Mouse (Mus musculus): ENCODE measurements around the gene Gng12. TPM values are rescaled to one million over a fixed set of nuclear protein-coding genes. Genes with fewer than 3 reads are reported as not detected.
A peak's percentile ranks its signal among the peaks of the same experiment; 100 is the strongest.

Gng12 gene
- total and polyA plus RNA-seq, 2 experiments = 14.1 to 24.4 TPM

- Histone ChIP-seq H3K27ac (replicated peaks; ENCODE audit: insufficient read depth, low read depth, low read length) (no peak overlapping the region), H3K36me3 (ENCODE audit: control insufficient read depth, insufficient read depth, low read length) (no peaks in the 10 kb centered on the region), H3K27me3 (ENCODE audit: control insufficient read depth, insufficient read depth, low read length) (no peaks in the 10 kb centered on the region), H3K9ac (ENCODE audit: low read depth, low read length) (no peak overlapping the region), H3K79me2 (ENCODE audit: control insufficient read depth, insufficient read depth, low read length) (peaks cover 8% of the 10 kb centered on the region; the same call in 1 of the 2 replicates), H3K4me1 (ENCODE audit: control insufficient read depth, insufficient read depth, low read length) (peaks cover 11% of the 10 kb centered on the region; the same call in 1 of the 2 replicates), H3K4me3 (ENCODE audit: insufficient read depth, low read depth, low read length) (no peak overlapping the region)
- TF ChIP-seq POLR2A (IDR thresholded peaks at IDR 0.05; ENCODE audit: extremely low read depth, insufficient read depth, low read length) (no peak), CTCF (IDR thresholded peaks at IDR 0.05; ENCODE audit: low read depth, low read length) (no peak)
- WGBS = 77% methylated on average over 5 of the region's 5 CpGs
- no peak for DNase-seq (ENCODE audit: extremely low read depth, low read depth, low spot score)
These were observed 55.7 kb downstream of the Gng12 start for GRCm38 (mm10) chr6:66951726-66952418.

- no peaks in the 10 kb centered on the region for H3K36me3 ChIP-seq (ENCODE audit: control insufficient read depth, insufficient read depth, low read length)
- peak overlapping the region; percentile 57 for H3K9ac ChIP-seq (ENCODE audit: low read depth, low read length)
- H3K27me3 ChIP-seq (ENCODE audit: control insufficient read depth, insufficient read depth, low read length) = no peaks in the 10 kb centered on the region
- TF ChIP-seq POLR2A (IDR thresholded peaks at IDR 0.05; ENCODE audit: extremely low read depth, insufficient read depth, low read length) (no peak), CTCF (IDR thresholded peaks at IDR 0.05; ENCODE audit: low read depth, low read length) (no peak)
- 20% methylated on average over 11 of the region's 11 CpGs for WGBS
- H3K79me2 ChIP-seq (ENCODE audit: control insufficient read depth, insufficient read depth, low read length) = no peaks in the 10 kb centered on the region; the same call in 1 of the 2 replicates
- peak overlapping the region; percentile 15 for H3K4me3 ChIP-seq (ENCODE audit: insufficient read depth, low read depth, low read length)
- peaks cover 13% of the 10 kb centered on the region; the same call in 1 of the 2 replicates for H3K4me1 ChIP-seq (ENCODE audit: control insufficient read depth, insufficient read depth, low read length)
- peak; percentile 97 for DNase-seq (ENCODE audit: extremely low read depth, low read depth, low spot score)
- H3K27ac ChIP-seq (replicated peaks; ENCODE audit: insufficient read depth, low read depth, low read length) = peak overlapping the region; percentile 78
These were observed 57.8 kb downstream of the Gng12 start for GRCm38 (mm10) chr6:66953951-66954519.

GRCm38 (mm10) chr6:66955089-66955657 lies 59.0 kb downstream of the Gng12 start:
- peak; percentile 66; the same call in 1 of the 2 replicates for TF ChIP-seq CTCF (IDR thresholded peaks at IDR 0.05; ENCODE audit: low read depth, low read length)
- TF ChIP-seq POLR2A (IDR thresholded peaks at IDR 0.05; ENCODE audit: extremely low read depth, insufficient read depth, low read length) = no peak
- H3K9ac ChIP-seq (ENCODE audit: low read depth, low read length) = no peak overlapping the region
- H3K4me1 ChIP-seq (ENCODE audit: control insufficient read depth, insufficient read depth, low read length) = peaks cover 13% of the 10 kb centered on the region; the same call in 1 of the 2 replicates
- H3K79me2 ChIP-seq (ENCODE audit: control insufficient read depth, insufficient read depth, low read length) = no peaks in the 10 kb centered on the region
- H3K36me3 ChIP-seq (ENCODE audit: control insufficient read depth, insufficient read depth, low read length) = no peaks in the 10 kb centered on the region
- H3K4me3 ChIP-seq (ENCODE audit: insufficient read depth, low read depth, low read length) = no peak overlapping the region
- 0 out of 2 replicates have a peak overlapping the region, but pooled peaks have one; percentile 0 for H3K27ac ChIP-seq (replicated peaks; ENCODE audit: insufficient read depth, low read depth, low read length)
- no peaks in the 10 kb centered on the region for H3K27me3 ChIP-seq (ENCODE audit: control insufficient read depth, insufficient read depth, low read length)
- DNase-seq (ENCODE audit: extremely low read depth, low read depth, low spot score) = no peak
- WGBS = 69% methylated on average over 11 of the region's 11 CpGs

GRCm38 (mm10) chr6:66958466-66959235 lies 62.5 kb downstream of the Gng12 start:
- Histone ChIP-seq H3K27me3 (ENCODE audit: control insufficient read depth, insufficient read depth, low read length) (no peaks in the 10 kb centered on the region), H3K4me3 (ENCODE audit: insufficient read depth, low read depth, low read length) (no peak overlapping the region), H3K27ac (replicated peaks; ENCODE audit: insufficient read depth, low read depth, low read length) (no peak overlapping the region), H3K4me1 (ENCODE audit: control insufficient read depth, insufficient read depth, low read length) (peaks cover 19% of the 10 kb centered on the region; the same call in 1 of the 2 replicates), H3K79me2 (ENCODE audit: control insufficient read depth, insufficient read depth, low read length) (no peaks in the 10 kb centered on the region), H3K9ac (ENCODE audit: low read depth, low read length) (no peak overlapping the region), H3K36me3 (ENCODE audit: control insufficient read depth, insufficient read depth, low read length) (no peaks in the 10 kb centered on the region)
- DNase-seq (ENCODE audit: extremely low read depth, low read depth, low spot score) = no peak
- WGBS = 91% methylated on average over 5 of the region's 5 CpGs
- TF ChIP-seq POLR2A (IDR thresholded peaks at IDR 0.05; ENCODE audit: extremely low read depth, insufficient read depth, low read length) (no peak), CTCF (IDR thresholded peaks at IDR 0.05; ENCODE audit: low read depth, low read length) (no peak)

GRCm38 (mm10) chr6:66962582-66963043 lies 66.4 kb downstream of the Gng12 start:
- 8% methylated on average over 2 of the region's 2 CpGs for WGBS
- Histone ChIP-seq H3K4me1 (ENCODE audit: control insufficient read depth, insufficient read depth, low read length) (peaks cover 23% of the 10 kb centered on the region), H3K36me3 (ENCODE audit: control insufficient read depth, insufficient read depth, low read length) (no peaks in the 10 kb centered on the region), H3K9ac (ENCODE audit: low read depth, low read length) (no peak overlapping the region), H3K4me3 (ENCODE audit: insufficient read depth, low read depth, low read length) (no peak overlapping the region), H3K27ac (replicated peaks; ENCODE audit: insufficient read depth, low read depth, low read length) (peak overlapping the region; percentile 63; the same call in 1 of the 2 replicates), H3K79me2 (ENCODE audit: control insufficient read depth, insufficient read depth, low read length) (peaks cover 21% of the 10 kb centered on the region), H3K27me3 (ENCODE audit: control insufficient read depth, insufficient read depth, low read length) (no peaks in the 10 kb centered on the region)
- peak; percentile 55 for TF ChIP-seq CTCF (IDR thresholded peaks at IDR 0.05; ENCODE audit: low read depth, low read length)
- no peak for TF ChIP-seq POLR2A (IDR thresholded peaks at IDR 0.05; ENCODE audit: extremely low read depth, insufficient read depth, low read length)
- peak; percentile 95 for DNase-seq (ENCODE audit: extremely low read depth, low read depth, low spot score)

Data from liver, adult 2 months (tissue).